Mouse (Mus musculus) stomach, postnatal 0 days (tissue): ENCODE data around the gene Siva1.

Experiments used
- CTCF ChIP-seq: IDR thresholded peaks from 2 replicates; pipeline ENCODE4 v1.5.1; 2016; ENCODE audit warnings: antibody characterized with exemption, low read depth, mild to moderate bottlenecking, moderate library complexity
- EP300 ChIP-seq: optimal IDR thresholded peaks from 2 replicates; pipeline ENCODE3; 2016; ENCODE audit warnings: antibody characterized with exemption

DNA sequence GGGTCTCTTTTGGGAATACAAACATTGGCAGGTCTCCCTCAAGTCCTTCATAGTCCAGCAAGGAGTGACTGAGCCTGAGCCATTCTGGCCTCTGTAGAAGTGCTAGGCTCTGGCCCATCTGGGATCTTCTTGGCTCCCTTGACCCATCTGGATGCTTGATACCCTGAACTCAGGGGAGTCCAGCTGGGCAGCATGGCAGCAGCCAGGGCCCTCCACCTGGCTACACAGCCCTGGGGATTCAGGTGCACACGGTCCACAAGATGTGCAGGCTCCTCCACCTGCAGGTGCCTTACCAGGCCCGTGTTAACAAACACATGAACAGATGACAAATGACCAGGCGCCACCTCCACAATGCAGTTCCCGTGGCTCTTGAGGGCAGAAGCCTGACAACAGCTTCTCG lies 20.2 kb downstream of the Siva1 start:
- TF ChIP-seq EP300 = no peak
- TF ChIP-seq CTCF = no peak
